Mouse (Mus musculus) MEL (cell line): Measurements from ENCODE around the gene Csdc2.

Experiments used
- E2F4 ChIP-seq: IDR thresholded peaks from 2 replicates; pipeline ENCODE4 v1.6.1; 2011; ENCODE audit warnings: low read depth, low read length, improper control_type of control experiment, borderline replicate concordance
- EP300 ChIP-seq, 2 experiments: IDR thresholded peaks; 2 replicates each; pipeline ENCODE4 v1.6.1; 2011; ENCODE audit warnings: improper control_type of control experiment in 2 of 2, low read length in 2 of 2, low read depth in 1 of 2, mild to moderate bottlenecking in 1 of 2
- GATA1 ChIP-seq: IDR thresholded peaks from 2 replicates; pipeline ENCODE4 v1.6.1; 2011; ENCODE audit warnings: low read depth, low read length, improper control_type of control experiment
- MAZ ChIP-seq: IDR thresholded peaks from 2 replicates; pipeline ENCODE4 v1.6.1; 2012; ENCODE audit warnings: low read depth, mild to moderate bottlenecking, inconsistent platforms, low read length, improper control_type of control experiment
- NELFE ChIP-seq: IDR thresholded peaks from 2 replicates; pipeline ENCODE4 v1.6.1; 2011; ENCODE audit warnings: low read depth, low read length, improper control_type of control experiment
- POLR2A ChIP-seq, 2 experiments: IDR thresholded peaks; 2 replicates each; pipeline ENCODE4 v1.6.1; 2011 to 2012; ENCODE audit warnings: low read length in 2 of 2, mild to moderate bottlenecking in 2 of 2, control low read depth in 1 of 2, improper control_type of control experiment in 1 of 2, low read depth in 1 of 2, moderate library complexity in 1 of 2; ENCODE audit not compliant: control insufficient read depth in 1 of 2, insufficient read depth in 1 of 2, poor library complexity in 1 of 2
- SIN3A ChIP-seq: IDR thresholded peaks from 2 replicates; pipeline ENCODE4 v1.6.1; 2012; ENCODE audit warnings: low read length, improper control_type of control experiment, inconsistent platforms
- SMC3 ChIP-seq: IDR thresholded peaks from 2 replicates; pipeline ENCODE4 v1.6.1; 2011; ENCODE audit warnings: low read depth, low read length, improper control_type of control experiment
- ZKSCAN1 ChIP-seq: IDR thresholded peaks from 2 replicates; pipeline ENCODE4 v1.6.1; 2012; ENCODE audit warnings: low read depth, mild to moderate bottlenecking, inconsistent platforms, low read length, improper control_type of control experiment, moderate library complexity
- ZMIZ1 ChIP-seq: IDR thresholded peaks from 2 replicates; pipeline ENCODE4 v1.6.1; 2012; ENCODE audit warnings: low read depth, mild to moderate bottlenecking, inconsistent platforms, low read length, improper control_type of control experiment, moderate library complexity

DNA sequence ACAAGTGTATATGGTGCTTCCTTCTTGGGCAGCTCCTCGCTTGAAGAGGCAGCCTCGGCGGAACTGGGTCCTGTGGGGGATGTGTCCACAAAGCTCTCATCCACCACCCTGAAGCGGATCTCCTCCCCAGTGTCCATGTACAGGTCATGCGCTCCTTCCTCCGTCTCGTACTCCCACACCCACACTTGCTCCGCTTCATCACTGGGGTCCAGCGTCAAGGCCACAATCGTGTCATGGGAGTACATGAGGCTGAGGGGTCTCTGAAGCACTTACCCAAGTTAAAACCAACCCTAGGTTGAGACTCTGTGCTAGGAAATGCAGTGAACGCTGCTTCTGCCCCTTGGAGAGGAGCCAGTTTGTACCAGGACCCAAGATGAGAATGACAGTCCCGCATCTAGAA lies 19.4 kb upstream of the Csdc2 start:
- TF ChIP-seq MAZ (no peak), EP300 (IDR thresholded peaks at IDR 0.05; ENCODE audit: low read depth in 1 of 2, low read length in 2 of 2) (no peak), NELFE (no peak), ZMIZ1 (no peak), SMC3 (no peak), GATA1 (no peak), E2F4 (no peak), ZKSCAN1 (no peak), POLR2A (IDR thresholded peaks at IDR 0.05; ENCODE audit: control insufficient read depth in 1 of 2, insufficient read depth in 1 of 2, low read depth in 1 of 2, low read length in 2 of 2, poor library complexity in 1 of 2) (no peak), SIN3A (no peak)
